Mouse (Mus musculus): ENCODE results near the gene Serpina3m.
"Not testable (repeated sequence)": the region's sequence is repeated elsewhere in the genome, so short reads cannot be mapped to it uniquely, and the experiment has no call there.

The Serpina3m gene

GRCm38 (mm10) chr12:104338226-104338625, at the start of gene Serpina3m, which contains the start of gene Serpina3k:
Gene Serpina3m (plus strand): TSS chr12:104338486.
Gene Serpina3k (plus strand): TSS chr12:104338486.
- DNase-seq (ENCODE audit: low read depth, low spot score): not testable (repeated sequence)

- no peak for DNase-seq (ENCODE audit: low read depth, low spot score)
Measured at GRCm38 (mm10) chr12:104289872-104290271, 48.4 kb upstream of the Serpina3m start.

- no peak for DNase-seq (ENCODE audit: low read depth, low spot score)
Measured at GRCm38 (mm10) chr12:104293963-104294362, 44.3 kb upstream of the Serpina3m start.

GRCm38 (mm10) chr12:104298049-104298448, 40.2 kb upstream of the Serpina3m start:
- DNase-seq (ENCODE audit: low read depth, low spot score): no peak

GRCm38 (mm10) chr12:104305991-104306390, 32.3 kb upstream of the Serpina3m start:
- DNase-seq (ENCODE audit: low read depth, low spot score): no peak

- DNase-seq (ENCODE audit: low read depth, low spot score): no peak
Measured at GRCm38 (mm10) chr12:104314253-104314652, 24.0 kb upstream of the Serpina3m start, which contains the start of gene Serpina3j. Gene Serpina3j (plus strand): TSS chr12:104314553.

- no peak for DNase-seq (ENCODE audit: low read depth, low spot score)
Measured at GRCm38 (mm10) chr12:104322454-104322853, 15.8 kb upstream of the Serpina3m start.

GRCm38 (mm10) chr12:104331701-104332100, 6.6 kb upstream of the Serpina3m start:
- DNase-seq (ENCODE audit: low read depth, low spot score): no peak

GRCm38 (mm10) chr12:104336873-104337272, 1.4 kb upstream of the Serpina3m start:
- DNase-seq (ENCODE audit: low read depth, low spot score): not testable (repeated sequence)

- no peak for DNase-seq (ENCODE audit: low read depth, low spot score)
Measured at GRCm38 (mm10) chr12:104338705-104339104, 419 bp downstream of the Serpina3m start.

GRCm38 (mm10) chr12:104342489-104342888, 4.2 kb downstream of the Serpina3m start:
- not testable (repeated sequence) for DNase-seq (ENCODE audit: low read depth, low spot score)

- no peak for DNase-seq (ENCODE audit: low read depth, low spot score)
Measured at GRCm38 (mm10) chr12:104345181-104345580, 6.9 kb downstream of the Serpina3m start.

- no peak for DNase-seq (ENCODE audit: low read depth, low spot score)
Measured at GRCm38 (mm10) chr12:104345707-104346106, 7.4 kb downstream of the Serpina3m start.

GRCm38 (mm10) chr12:104347091-104347490, 8.8 kb downstream of the Serpina3m start:
- no peak for DNase-seq (ENCODE audit: low read depth, low spot score)

- DNase-seq (ENCODE audit: low read depth, low spot score): peak; percentile 54
Measured at GRCm38 (mm10) chr12:104351812-104352211, 13.5 kb downstream of the Serpina3m start.

GRCm38 (mm10) chr12:104356006-104356405, 17.7 kb downstream of the Serpina3m start:
- no peak for DNase-seq (ENCODE audit: low read depth, low spot score)

- DNase-seq (ENCODE audit: low read depth, low spot score): no peak
Measured at GRCm38 (mm10) chr12:104369986-104370385, 31.7 kb downstream of the Serpina3m start.

- peak; percentile 12 for DNase-seq (ENCODE audit: low read depth, low spot score)
Measured at GRCm38 (mm10) chr12:104377179-104377578, 38.9 kb downstream of the Serpina3m start.

GRCm38 (mm10) chr12:104378351-104378750, 40.1 kb downstream of the Serpina3m start:
- not testable (repeated sequence) for DNase-seq (ENCODE audit: low read depth, low spot score)

- DNase-seq (ENCODE audit: low read depth, low spot score): peak; percentile 33
Measured at GRCm38 (mm10) chr12:104378815-104379214, 40.5 kb downstream of the Serpina3m start.

GRCm38 (mm10) chr12:104379856-104380255, 41.6 kb downstream of the Serpina3m start:
- DNase-seq (ENCODE audit: low read depth, low spot score): no peak

- peak; percentile 57 for DNase-seq (ENCODE audit: low read depth, low spot score)
Measured at GRCm38 (mm10) chr12:104381071-104381604, 42.9 kb downstream of the Serpina3m start.

GRCm38 (mm10) chr12:104385987-104386386, 47.7 kb downstream of the Serpina3m start:
- DNase-seq (ENCODE audit: low read depth, low spot score): not testable (repeated sequence)

- not testable (repeated sequence) for DNase-seq (ENCODE audit: low read depth, low spot score)
Measured at GRCm38 (mm10) chr12:104386878-104387277, 48.6 kb downstream of the Serpina3m start.

Data from ES-CJ7 (cell line).